Mouse (Mus musculus) ES-Bruce4 (cell line): Measurements from ENCODE around the gene Cux1.

Source experiments
- CTCF ChIP-seq: IDR thresholded peaks from one replicate; pipeline ENCODE4 v1.8.1; 2011; ENCODE audit warnings: low read depth, low read length
- EP300 ChIP-seq: IDR thresholded peaks from 2 replicates; pipeline ENCODE4 v1.6.1; 2011; ENCODE audit warnings: low read depth, low read length; ENCODE audit not compliant: insufficient read depth
- POLR2A ChIP-seq: IDR thresholded peaks from one replicate; pipeline ENCODE4 v1.8.1; 2011; ENCODE audit warnings: low read length; ENCODE audit not compliant: insufficient read depth

GRCm38 (mm10) chr5:136472846-136473245 is 94.4 kb downstream of the Cux1 start:
- TF ChIP-seq CTCF (no peak), POLR2A (no peak), EP300 (no peak)
